Mouse (Mus musculus): ENCODE results near the gene Olfr818. TPM values are rescaled to one million over a fixed set of nuclear protein-coding genes. Genes with fewer than 3 reads are reported as not detected.
"Not testable (repeated sequence)": the region's sequence is repeated elsewhere in the genome, so short reads cannot be mapped to it uniquely, and the experiment has no call there.

Gene Olfr818
- not detected in 2 replicates for polyA plus RNA-seq (2015; fragmentation: Nextera tagmentation; extraction: Ambion mirVana)

DNA sequence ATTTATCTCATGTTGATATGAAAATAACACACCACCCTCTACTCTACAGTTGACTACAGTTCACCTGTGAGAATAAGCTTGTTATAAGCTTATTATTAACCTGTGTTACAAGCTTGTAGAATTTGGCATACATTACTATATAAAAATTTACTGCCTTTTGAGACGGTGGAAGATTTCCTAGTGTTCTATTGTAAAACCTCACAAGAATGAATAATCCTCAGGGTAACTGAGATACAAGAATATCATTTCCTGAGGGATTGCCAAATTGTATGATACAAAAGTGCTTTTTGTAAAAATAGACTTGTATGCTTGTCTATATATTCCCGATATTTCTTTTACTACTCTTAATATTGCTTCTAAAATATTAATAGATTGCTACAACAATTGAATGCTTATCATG is at the start of gene Olfr818:
Gene Olfr818 (minus strand): TSS at position 101 of the 400 bp plus-strand sequence.
- Histone ChIP-seq H3K9ac (replicated peaks) (no peak within 1 kb of the TSS), H3K4me1 (replicated peaks) (no peaks in the 10 kb centered on the region), H3K36me3 (no peaks in the 10 kb centered on the region), H3K9me3 (no peaks in the 10 kb centered on the region), H3K4me2 (replicated peaks) (no peak within 1 kb of the TSS), H3K27me3 (no peaks in the 10 kb centered on the region), H3K27ac (no peak within 1 kb of the TSS), H3K4me3 (replicated peaks) (no peak within 1 kb of the TSS)
- 90% methylated on average over 2 of the region's 2 CpGs for WGBS
- ATAC-seq = no peak

DNA sequence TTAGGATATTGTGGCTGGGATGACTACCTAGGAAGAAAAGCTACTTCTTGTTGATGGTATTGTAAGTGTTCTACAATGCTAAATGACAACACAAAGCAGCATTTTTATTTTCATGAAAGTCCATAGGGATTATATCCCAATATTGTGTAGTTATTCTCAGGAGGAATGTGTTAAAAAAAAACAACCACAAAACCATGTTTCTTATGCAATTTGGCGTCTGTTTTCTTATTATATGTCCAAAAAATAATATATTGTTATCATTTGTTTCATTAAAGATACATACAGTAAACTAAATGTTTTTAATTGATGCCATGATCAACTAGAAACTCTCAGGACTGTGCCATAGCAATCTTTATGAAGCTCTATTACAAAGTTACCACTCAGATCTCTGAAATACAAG is 36.1 kb upstream of the Olfr818 start, which contains the start of gene Gm10310:
Gene Gm10310 (minus strand): TSS at position 101 of the 400 bp plus-strand sequence.
- no CpG with 5 or more reads among the region's 1 CpGs for WGBS
- not testable (repeated sequence) for H3K4me1 ChIP-seq (replicated peaks); H3K27ac ChIP-seq; H3K4me2 ChIP-seq (replicated peaks); ATAC-seq; H3K4me3 ChIP-seq (replicated peaks); H3K9ac ChIP-seq (replicated peaks); H3K27me3 ChIP-seq; H3K9me3 ChIP-seq; H3K36me3 ChIP-seq

DNA sequence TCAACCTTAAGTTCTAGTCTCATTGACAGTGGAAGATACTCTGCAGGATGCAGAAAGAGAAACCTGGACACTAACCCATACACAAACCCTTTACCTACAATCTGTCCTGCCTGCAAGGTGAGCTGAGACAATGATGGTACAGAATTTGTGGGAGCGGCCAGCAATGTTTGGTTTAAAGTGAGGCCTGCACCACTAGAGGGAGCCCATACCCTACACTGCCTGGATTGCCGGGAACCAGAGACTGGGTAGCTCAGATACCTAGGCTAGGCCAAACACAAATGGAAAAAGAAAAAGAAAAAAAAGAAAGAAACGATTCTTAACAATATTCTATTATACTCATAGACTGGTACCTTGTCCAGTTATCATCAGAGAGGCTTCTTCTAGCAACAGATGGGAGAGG is 33.0 kb upstream of the Olfr818 start:
- not testable (repeated sequence) for H3K4me1 ChIP-seq (replicated peaks)

DNA sequence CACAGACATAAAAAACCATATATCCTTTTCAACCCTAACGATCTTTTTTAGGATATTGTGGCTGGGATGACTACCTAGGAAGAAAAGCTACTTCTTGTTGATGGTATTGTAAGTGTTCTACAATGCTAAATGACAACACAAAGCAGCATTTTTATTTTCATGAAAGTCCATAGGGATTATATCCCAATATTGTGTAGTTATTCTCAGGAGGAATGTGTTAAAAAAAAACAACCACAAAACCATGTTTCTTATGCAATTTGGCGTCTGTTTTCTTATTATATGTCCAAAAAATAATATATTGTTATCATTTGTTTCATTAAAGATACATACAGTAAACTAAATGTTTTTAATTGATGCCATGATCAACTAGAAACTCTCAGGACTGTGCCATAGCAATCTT is 27.1 kb upstream of the Olfr818 start, which contains the start of gene Olfr247:
Gene Olfr247 (minus strand): TSS at position 101 of the 400 bp plus-strand sequence.
- ATAC-seq; H3K9me3 ChIP-seq; H3K4me1 ChIP-seq (replicated peaks); H3K27me3 ChIP-seq; H3K9ac ChIP-seq (replicated peaks); H3K27ac ChIP-seq; H3K4me2 ChIP-seq (replicated peaks); H3K36me3 ChIP-seq; H3K4me3 ChIP-seq (replicated peaks): not testable (repeated sequence)
- no CpG with 5 or more reads among the region's 2 CpGs for WGBS

More for the DNA sequence above, 33.0 kb upstream of the Olfr818 start:
- WGBS = no CpG with 5 or more reads among the region's 3 CpGs
- not testable (repeated sequence) for H3K4me3 ChIP-seq (replicated peaks); H3K9ac ChIP-seq (replicated peaks); H3K36me3 ChIP-seq; ATAC-seq; H3K27ac ChIP-seq; H3K27me3 ChIP-seq; H3K9me3 ChIP-seq; H3K4me2 ChIP-seq (replicated peaks)

DNA sequence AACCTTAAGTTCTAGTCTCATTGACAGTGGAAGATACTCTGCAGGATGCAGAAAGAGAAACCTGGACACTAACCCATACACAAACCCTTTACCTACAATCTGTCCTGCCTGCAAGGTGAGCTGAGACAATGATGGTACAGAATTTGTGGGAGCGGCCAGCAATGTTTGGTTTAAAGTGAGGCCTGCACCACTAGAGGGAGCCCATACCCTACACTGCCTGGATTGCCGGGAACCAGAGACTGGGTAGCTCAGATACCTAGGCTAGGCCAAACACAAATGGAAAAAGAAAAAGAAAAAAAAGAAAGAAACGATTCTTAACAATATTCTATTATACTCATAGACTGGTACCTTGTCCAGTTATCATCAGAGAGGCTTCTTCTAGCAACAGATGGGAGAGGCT is 24.1 kb upstream of the Olfr818 start:
- not testable (repeated sequence) for ATAC-seq; H3K4me2 ChIP-seq (replicated peaks); H3K4me1 ChIP-seq (replicated peaks); H3K9ac ChIP-seq (replicated peaks); H3K27me3 ChIP-seq; H3K9me3 ChIP-seq; H3K27ac ChIP-seq; H3K4me3 ChIP-seq (replicated peaks); H3K36me3 ChIP-seq
- no CpG with 5 or more reads among the region's 3 CpGs for WGBS

DNA sequence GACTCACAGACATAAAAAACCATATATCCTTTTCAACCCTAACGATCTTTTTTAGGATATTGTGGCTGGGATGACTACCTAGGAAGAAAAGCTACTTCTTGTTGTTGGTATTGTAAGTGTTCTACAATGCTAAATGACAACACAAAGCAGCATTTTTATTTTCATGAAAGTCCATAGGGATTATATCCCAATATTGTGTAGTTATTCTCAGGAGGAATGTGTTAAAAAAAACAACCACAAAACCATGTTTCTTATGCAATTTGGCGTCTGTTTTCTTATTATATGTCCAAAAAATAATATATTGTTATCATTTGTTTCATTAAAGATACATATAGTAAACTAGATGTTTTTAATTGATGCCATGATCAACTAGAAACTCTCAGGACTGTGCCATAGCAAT is 18.3 kb upstream of the Olfr818 start, which contains the start of gene Olfr819:
Gene Olfr819 (minus strand): TSS at position 101 of the 400 bp plus-strand sequence.
- H3K27me3 ChIP-seq; H3K4me1 ChIP-seq (replicated peaks); H3K27ac ChIP-seq; H3K9me3 ChIP-seq; H3K9ac ChIP-seq (replicated peaks); H3K4me3 ChIP-seq (replicated peaks); H3K36me3 ChIP-seq; H3K4me2 ChIP-seq (replicated peaks); ATAC-seq: not testable (repeated sequence)
- 86% methylated on average over 2 of the region's 2 CpGs for WGBS

DNA sequence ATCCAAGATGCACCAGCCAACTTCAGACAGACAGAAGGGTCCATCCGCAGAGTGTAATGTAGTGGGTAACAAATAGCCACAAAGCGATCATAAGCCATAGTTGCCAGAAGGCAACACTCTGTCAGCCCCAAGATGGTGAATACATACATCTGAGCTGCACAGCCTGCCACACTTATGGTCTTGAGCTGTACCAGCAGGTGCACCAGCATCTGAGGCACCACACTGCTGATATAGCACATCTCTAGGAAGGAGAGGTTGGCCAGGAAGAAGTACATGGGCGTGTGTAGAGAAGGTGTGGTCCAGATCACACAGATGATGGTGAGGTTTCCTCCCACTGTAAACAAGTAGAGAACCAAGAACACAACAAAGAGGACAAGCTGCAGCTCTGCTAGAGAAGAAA is 17.3 kb upstream of the Olfr818 start:
- H3K4me2 ChIP-seq (replicated peaks); H3K27ac ChIP-seq; H3K9ac ChIP-seq (replicated peaks); H3K27me3 ChIP-seq; H3K4me3 ChIP-seq (replicated peaks); ATAC-seq; H3K9me3 ChIP-seq; H3K4me1 ChIP-seq (replicated peaks); H3K36me3 ChIP-seq: not testable (repeated sequence)
- 90% methylated on average over 2 of the region's 3 CpGs for WGBS

DNA sequence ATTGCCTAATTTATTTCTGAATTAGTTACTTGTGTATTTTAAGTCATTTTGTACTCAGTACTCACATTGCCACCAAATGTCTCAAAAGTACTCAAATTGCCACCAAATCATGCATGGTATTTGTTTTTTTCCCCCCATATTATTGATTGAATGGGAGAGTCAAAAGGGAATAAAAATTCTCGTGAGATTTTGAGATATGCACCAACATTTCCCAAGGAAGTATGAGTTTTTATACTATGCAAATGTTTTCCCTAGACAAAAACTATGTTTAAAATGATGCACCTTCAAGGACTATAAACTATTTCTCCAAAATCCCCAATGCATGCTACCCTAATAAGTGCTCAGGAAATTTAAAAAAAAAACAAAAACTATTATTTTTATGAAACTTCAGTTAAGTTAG is 33.4 kb downstream of the Olfr818 start, which contains the start of gene Olfr816:
Gene Olfr816 (minus strand): TSS at position 101 of the 400 bp plus-strand sequence.
- Histone ChIP-seq H3K36me3 (no peaks in the 10 kb centered on the region), H3K4me1 (replicated peaks) (no peaks in the 10 kb centered on the region), H3K9ac (replicated peaks) (no peak within 1 kb of the TSS), H3K4me3 (replicated peaks) (no peak within 1 kb of the TSS), H3K4me2 (replicated peaks) (no peak within 1 kb of the TSS), H3K9me3 (no peaks in the 10 kb centered on the region), H3K27me3 (no peaks in the 10 kb centered on the region), H3K27ac (no peak within 1 kb of the TSS)
- ATAC-seq = no peak
- WGBS = 78% methylated on average over 1 of the region's 1 CpGs

DNA sequence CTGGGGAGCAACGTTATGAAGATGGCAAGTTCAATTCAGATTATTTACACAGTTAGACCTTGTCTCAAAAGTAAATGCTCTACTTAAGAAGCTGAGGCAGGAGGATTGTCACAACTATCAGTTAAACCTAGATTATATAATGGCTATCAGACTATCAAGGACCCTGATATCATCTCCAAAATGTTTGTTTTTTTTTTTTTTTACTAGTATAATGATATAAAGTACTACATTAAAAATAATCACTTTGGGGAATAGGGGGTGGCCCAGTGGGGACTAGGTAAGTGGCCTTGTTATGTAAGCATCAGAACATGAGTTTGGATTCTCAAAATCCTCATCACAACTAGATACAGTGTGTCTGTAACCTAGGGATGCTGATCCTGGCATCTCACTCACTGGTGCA is 43.1 kb downstream of the Olfr818 start, which contains the start of gene Olfr815:
Gene Olfr815 (minus strand): TSS at position 101 of the 400 bp plus-strand sequence.
- H3K9ac ChIP-seq (replicated peaks); H3K27me3 ChIP-seq; ATAC-seq; H3K4me2 ChIP-seq (replicated peaks); H3K4me3 ChIP-seq (replicated peaks); H3K27ac ChIP-seq; H3K36me3 ChIP-seq; H3K9me3 ChIP-seq; H3K4me1 ChIP-seq (replicated peaks): not testable (repeated sequence)
- 47% methylated on average over 1 of the region's 1 CpGs for WGBS

Other genes with a start within 250 kb of the Olfr818 start
- gene Olfr804, start 245.9 kb downstream of the Olfr818 start, polyA plus RNA-seq (2015; fragmentation: Nextera tagmentation; extraction: Ambion mirVana) = not detected in 2 replicates
- gene Olfr805, start 219.7 kb downstream of the Olfr818 start, polyA plus RNA-seq (2015; fragmentation: Nextera tagmentation; extraction: Ambion mirVana) = not detected in 2 replicates
- not detected in 2 replicates for gene Olfr806, start 207.2 kb downstream of the Olfr818 start, polyA plus RNA-seq (2015; fragmentation: Nextera tagmentation; extraction: Ambion mirVana)
- gene Olfr807, start 191.3 kb downstream of the Olfr818 start, polyA plus RNA-seq (2015; fragmentation: Nextera tagmentation; extraction: Ambion mirVana) = not detected in 2 replicates
- gene Olfr808, start 183.6 kb downstream of the Olfr818 start, polyA plus RNA-seq (2015; fragmentation: Nextera tagmentation; extraction: Ambion mirVana) = not detected in 2 replicates
- not detected in 2 replicates for gene Olfr809, start 174.5 kb downstream of the Olfr818 start, polyA plus RNA-seq (2015; fragmentation: Nextera tagmentation; extraction: Ambion mirVana)
- not detected in 2 replicates for gene Olfr810, start 154.2 kb downstream of the Olfr818 start, polyA plus RNA-seq (2015; fragmentation: Nextera tagmentation; extraction: Ambion mirVana)
- not detected in 2 replicates for gene Olfr811, start 144.7 kb downstream of the Olfr818 start, polyA plus RNA-seq (2015; fragmentation: Nextera tagmentation; extraction: Ambion mirVana)
- gene Olfr812, start 103.0 kb downstream of the Olfr818 start, polyA plus RNA-seq (2015; fragmentation: Nextera tagmentation; extraction: Ambion mirVana) = not detected in 2 replicates
- not detected in 2 replicates for gene Olfr813, start 93.7 kb downstream of the Olfr818 start, polyA plus RNA-seq (2015; fragmentation: Nextera tagmentation; extraction: Ambion mirVana)
- not detected in 2 replicates for gene Olfr814, start 69.2 kb downstream of the Olfr818 start, polyA plus RNA-seq (2015; fragmentation: Nextera tagmentation; extraction: Ambion mirVana)
- gene Olfr815, start 43.2 kb downstream of the Olfr818 start, polyA plus RNA-seq (2015; fragmentation: Nextera tagmentation; extraction: Ambion mirVana) = not detected in 2 replicates
- not detected in 2 replicates for gene Olfr816, start 33.5 kb downstream of the Olfr818 start, polyA plus RNA-seq (2015; fragmentation: Nextera tagmentation; extraction: Ambion mirVana)
- not detected in 2 replicates for gene Olfr819, start 18.2 kb upstream of the Olfr818 start, polyA plus RNA-seq (2015; fragmentation: Nextera tagmentation; extraction: Ambion mirVana)
- not detected in 2 replicates for gene Olfr247, start 27.0 kb upstream of the Olfr818 start, polyA plus RNA-seq (2015; fragmentation: Nextera tagmentation; extraction: Ambion mirVana)
- not detected in 2 replicates for gene Gm10310, start 36.0 kb upstream of the Olfr818 start, polyA plus RNA-seq (2015; fragmentation: Nextera tagmentation; extraction: Ambion mirVana)
- not detected in 2 replicates for gene Olfr820, start 63.5 kb upstream of the Olfr818 start, polyA plus RNA-seq (2015; fragmentation: Nextera tagmentation; extraction: Ambion mirVana)
- not detected in 2 replicates for gene Olfr821, start 81.2 kb upstream of the Olfr818 start, polyA plus RNA-seq (2015; fragmentation: Nextera tagmentation; extraction: Ambion mirVana)
- not detected in 2 replicates for gene Olfr822, start 122.1 kb upstream of the Olfr818 start, polyA plus RNA-seq (2015; fragmentation: Nextera tagmentation; extraction: Ambion mirVana)
- not detected in 2 replicates for gene Olfr823, start 166.3 kb upstream of the Olfr818 start, polyA plus RNA-seq (2015; fragmentation: Nextera tagmentation; extraction: Ambion mirVana)
- gene Olfr824, start 180.9 kb upstream of the Olfr818 start, polyA plus RNA-seq (2015; fragmentation: Nextera tagmentation; extraction: Ambion mirVana) = not detected in 2 replicates
- gene Olfr825, start 217.7 kb upstream of the Olfr818 start, polyA plus RNA-seq (2015; fragmentation: Nextera tagmentation; extraction: Ambion mirVana) = not detected in 2 replicates
- not detected in 2 replicates for gene Olfr826, start 235.1 kb upstream of the Olfr818 start, polyA plus RNA-seq (2015; fragmentation: Nextera tagmentation; extraction: Ambion mirVana)